Mouse (Mus musculus): ENCODE results near the gene Snx12. TPM values are rescaled to one million over a fixed set of nuclear protein-coding genes. Genes with fewer than 3 reads are reported as not detected.

Gene Snx12
- polyA plus RNA-seq, 1 experiment: 15.7 TPM

- Histone ChIP-seq H3K27ac (ENCODE audit: control insufficient read depth, insufficient read depth, low read length) (peak overlapping the region; percentile 98), H3K36me3 (ENCODE audit: control insufficient read depth, insufficient read depth, low read length) (peaks cover 32% of the 10 kb centered on the region), H3K4me1 (replicated peaks; ENCODE audit: control insufficient read depth, insufficient read depth, low read length) (peaks cover 40% of the 10 kb centered on the region), H3K27me3 (ENCODE audit: control insufficient read depth, insufficient read depth, low read length) (no peaks in the 10 kb centered on the region), H3K4me3 (ENCODE audit: control insufficient read depth, insufficient read depth, low read length) (0 out of 2 replicates have a peak overlapping the region, but pooled peaks have one; percentile 23)
- DNase-seq: peak; percentile 48
- TF ChIP-seq CTCF (IDR thresholded peaks at IDR 0.05; ENCODE audit: borderline replicate concordance, control insufficient read depth, extremely low read depth, insufficient read depth, low read length, poor library complexity) (no peak), POLR2A (IDR thresholded peaks at IDR 0.05; ENCODE audit: control insufficient read depth, extremely low read depth, insufficient read depth, low read length, poor library complexity) (no peak)
- WGBS: 6% methylated on average over 8 of the region's 13 CpGs
Measured at GRCm38 (mm10) chrX:101260441-101261325, 38.3 kb upstream of the Snx12 start.

- Histone ChIP-seq H3K4me1 (replicated peaks; ENCODE audit: control insufficient read depth, insufficient read depth, low read length) (peaks cover 29% of the 10 kb centered on the region), H3K4me3 (ENCODE audit: control insufficient read depth, insufficient read depth, low read length) (no peak overlapping the region), H3K27me3 (ENCODE audit: control insufficient read depth, insufficient read depth, low read length) (no peaks in the 10 kb centered on the region), H3K27ac (ENCODE audit: control insufficient read depth, insufficient read depth, low read length) (no peak overlapping the region), H3K36me3 (ENCODE audit: control insufficient read depth, insufficient read depth, low read length) (0 out of 2 replicates have a peak, but pooled peaks cover 6% of the 10 kb centered on the region)
- no peak for TF ChIP-seq POLR2A (IDR thresholded peaks at IDR 0.05; ENCODE audit: control insufficient read depth, extremely low read depth, insufficient read depth, low read length, poor library complexity)
- TF ChIP-seq CTCF (IDR thresholded peaks at IDR 0.05; ENCODE audit: borderline replicate concordance, control insufficient read depth, extremely low read depth, insufficient read depth, low read length, poor library complexity): peak; percentile 46; the same call in 1 of the 2 replicates
- 81% methylated on average over 13 of the region's 13 CpGs for WGBS
- peak; percentile 69 for DNase-seq
Measured at GRCm38 (mm10) chrX:101256603-101257002, 34.2 kb upstream of the Snx12 start.

- no peak for DNase-seq
- Histone ChIP-seq H3K27ac (ENCODE audit: control insufficient read depth, insufficient read depth, low read length) (peak overlapping the region; percentile 67), H3K4me3 (ENCODE audit: control insufficient read depth, insufficient read depth, low read length) (peak overlapping the region; percentile 67), H3K36me3 (ENCODE audit: control insufficient read depth, insufficient read depth, low read length) (0 out of 2 replicates have a peak, but pooled peaks cover 3% of the 10 kb centered on the region), H3K27me3 (ENCODE audit: control insufficient read depth, insufficient read depth, low read length) (no peaks in the 10 kb centered on the region), H3K4me1 (replicated peaks; ENCODE audit: control insufficient read depth, insufficient read depth, low read length) (peaks cover 16% of the 10 kb centered on the region)
- WGBS: 0% methylated on average over 26 of the region's 26 CpGs
- TF ChIP-seq POLR2A (IDR thresholded peaks at IDR 0.05; ENCODE audit: control insufficient read depth, extremely low read depth, insufficient read depth, low read length, poor library complexity): no peak
- no peak for TF ChIP-seq CTCF (IDR thresholded peaks at IDR 0.05; ENCODE audit: borderline replicate concordance, control insufficient read depth, extremely low read depth, insufficient read depth, low read length, poor library complexity)
Measured at GRCm38 (mm10) chrX:101254740-101255139, 32.4 kb upstream of the Snx12 start.

- TF ChIP-seq POLR2A (IDR thresholded peaks at IDR 0.05; ENCODE audit: control insufficient read depth, extremely low read depth, insufficient read depth, low read length, poor library complexity): peak; percentile 94
- TF ChIP-seq CTCF (IDR thresholded peaks at IDR 0.05; ENCODE audit: borderline replicate concordance, control insufficient read depth, extremely low read depth, insufficient read depth, low read length, poor library complexity): no peak
- Histone ChIP-seq H3K4me1 (replicated peaks; ENCODE audit: control insufficient read depth, insufficient read depth, low read length) (peaks cover 16% of the 10 kb centered on the region), H3K27ac (ENCODE audit: control insufficient read depth, insufficient read depth, low read length) (peak within 1 kb of the TSS; percentile 67), H3K27me3 (ENCODE audit: control insufficient read depth, insufficient read depth, low read length) (no peaks in the 10 kb centered on the region), H3K36me3 (ENCODE audit: control insufficient read depth, insufficient read depth, low read length) (0 out of 2 replicates have a peak, but pooled peaks cover 3% of the 10 kb centered on the region), H3K4me3 (ENCODE audit: control insufficient read depth, insufficient read depth, low read length) (peak within 1 kb of the TSS; percentile 67)
- peak; percentile 85 for DNase-seq
- WGBS: 2% methylated on average over 46 of the region's 47 CpGs
Measured at GRCm38 (mm10) chrX:101253952-101254729, 31.8 kb upstream of the Snx12 start, which contains the start of gene Foxo4. Foxo4 (plus strand) TSS chrX:101254528.

GRCm38 (mm10) chrX:101245011-101245410, 22.6 kb upstream of the Snx12 start:
- no peak for DNase-seq
- no peak overlapping the region for H3K4me3 ChIP-seq (ENCODE audit: control insufficient read depth, insufficient read depth, low read length)
- H3K27ac ChIP-seq (ENCODE audit: control insufficient read depth, insufficient read depth, low read length): no peak overlapping the region
- WGBS: 57% methylated on average over 1 of the region's 1 CpGs
- no peaks in the 10 kb centered on the region; the same call in 1 of the 2 replicates for H3K4me1 ChIP-seq (replicated peaks; ENCODE audit: control insufficient read depth, insufficient read depth, low read length)
- H3K36me3 ChIP-seq (ENCODE audit: control insufficient read depth, insufficient read depth, low read length): no peaks in the 10 kb centered on the region
- H3K27me3 ChIP-seq (ENCODE audit: control insufficient read depth, insufficient read depth, low read length): no peaks in the 10 kb centered on the region
- TF ChIP-seq CTCF (IDR thresholded peaks at IDR 0.05; ENCODE audit: borderline replicate concordance, control insufficient read depth, extremely low read depth, insufficient read depth, low read length, poor library complexity) (no peak), POLR2A (IDR thresholded peaks at IDR 0.05; ENCODE audit: control insufficient read depth, extremely low read depth, insufficient read depth, low read length, poor library complexity) (no peak)

- H3K27ac ChIP-seq (ENCODE audit: control insufficient read depth, insufficient read depth, low read length): no peak overlapping the region
- no peaks in the 10 kb centered on the region for H3K36me3 ChIP-seq (ENCODE audit: control insufficient read depth, insufficient read depth, low read length)
Measured at GRCm38 (mm10) chrX:101222796-101223162, 416 bp upstream of the Snx12 start.

More at GRCm38 (mm10) chrX:101222796-101223162, 416 bp upstream of the Snx12 start:
- WGBS: 27% methylated on average over 7 of the region's 7 CpGs
- TF ChIP-seq POLR2A (IDR thresholded peaks at IDR 0.05; ENCODE audit: control insufficient read depth, extremely low read depth, insufficient read depth, low read length, poor library complexity): no peak
- TF ChIP-seq CTCF (IDR thresholded peaks at IDR 0.05; ENCODE audit: borderline replicate concordance, control insufficient read depth, extremely low read depth, insufficient read depth, low read length, poor library complexity): no peak
- no peaks in the 10 kb centered on the region for H3K27me3 ChIP-seq (ENCODE audit: control insufficient read depth, insufficient read depth, low read length)
- DNase-seq: no peak
- H3K4me1 ChIP-seq (replicated peaks; ENCODE audit: control insufficient read depth, insufficient read depth, low read length): no peaks in the 10 kb centered on the region
- H3K4me3 ChIP-seq (ENCODE audit: control insufficient read depth, insufficient read depth, low read length): peak overlapping the region; percentile 14

Measured in thymus, adult 2 months (tissue).